Mouse (Mus musculus) CD8-positive naive resting alpha-beta T cell, adult 57 days (primary cell): ENCODE data around the gene 1700061G19Rik. TPM values are rescaled to one million over a fixed set of nuclear protein-coding genes. Genes with fewer than 3 reads are reported as not detected.

ENCODE experiments used
- total RNA-seq: library from RNA; stranded (reverse); gene quantifications from one replicate; pipeline ENCODE4 v1.2.4, GENCODE M21; 2023

1700061G19Rik gene
- total RNA-seq, result 2.1 TPM

GRCm38 (mm10) chr17:56874936-56875651 is at the start of gene 1700061G19Rik:
Gene 1700061G19Rik, plus strand, starts transcription at chr17:56875477.

DNA sequence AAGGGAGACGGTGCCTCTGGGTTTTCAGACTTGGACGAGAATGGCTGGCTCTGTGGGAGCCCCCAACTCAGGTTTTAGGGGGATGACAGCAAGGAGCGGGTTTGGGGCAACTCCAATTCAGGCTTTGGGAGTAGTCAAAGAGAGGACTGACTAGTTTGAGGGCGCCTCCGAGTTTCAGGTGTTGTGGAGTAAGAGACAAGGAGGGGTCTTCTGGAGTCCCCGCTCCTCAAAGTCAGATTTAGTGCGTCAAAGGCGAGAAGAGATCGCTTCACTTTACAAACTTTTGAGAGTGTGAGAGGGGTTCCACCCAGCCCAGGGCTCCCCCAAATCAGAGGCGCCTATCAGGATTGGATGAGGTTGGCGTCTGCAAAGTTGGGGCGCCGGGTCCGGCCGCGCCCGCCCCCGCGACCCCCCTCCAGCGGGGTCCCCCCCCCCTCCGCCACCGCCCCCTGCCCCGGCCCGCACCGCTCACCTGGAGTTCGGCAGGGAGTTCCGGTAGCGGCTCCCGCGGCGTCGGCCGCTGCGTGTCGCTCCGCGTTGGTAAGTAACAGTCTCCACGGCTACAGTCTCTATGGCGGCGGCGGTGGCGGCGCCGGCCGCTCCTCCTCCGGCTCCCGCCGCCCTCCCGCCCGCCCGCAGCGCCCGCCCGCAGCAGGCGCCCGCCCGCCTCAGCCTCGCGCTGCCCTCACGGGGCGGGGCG is 44.7 kb upstream of the 1700061G19Rik start, which contains the start of gene Rfx2:
Rfx2 (minus strand) TSS at position 603 of the 700 bp plus-strand sequence.

GRCm38 (mm10) chr17:56874237-56874636 is 1.0 kb upstream of the 1700061G19Rik start, which contains the start of gene Acsbg2:
Gene Acsbg2, minus strand, starts transcription at chr17:56874447.

GRCm38 (mm10) chr17:56935363-56936131 is 60.3 kb downstream of the 1700061G19Rik start, which contains the start of gene Mllt1:
Gene Mllt1, minus strand, starts transcription at chr17:56935415.

Other genes starting within 250 kb of the 1700061G19Rik start
- gene Lonp1, start 248.6 kb upstream of the 1700061G19Rik start, total RNA-seq, result 47.3 TPM
- not detected for gene Catsperd, start 247.3 kb upstream of the 1700061G19Rik start, total RNA-seq
- 111 TPM for gene Ranbp3, start 202.2 kb upstream of the 1700061G19Rik start, total RNA-seq
- gene Ndufa11, start 157.7 kb upstream of the 1700061G19Rik start, total RNA-seq, result 51.5 TPM
- gene Vmac, start 157.5 kb upstream of the 1700061G19Rik start, total RNA-seq, result 9.6 TPM
- gene Nrtn, start 117.9 kb upstream of the 1700061G19Rik start, total RNA-seq, result not detected
- gene Dus3l, start 110.7 kb upstream of the 1700061G19Rik start, total RNA-seq, result 60.0 TPM
- 2.1 TPM for gene Prr22, start 105.2 kb upstream of the 1700061G19Rik start, total RNA-seq
- 21.6 TPM for gene Rfx2, start 44.5 kb upstream of the 1700061G19Rik start, total RNA-seq
- not detected for gene Acsbg2, start 1.0 kb upstream of the 1700061G19Rik start, total RNA-seq
- gene Mllt1, start 59.9 kb downstream of the 1700061G19Rik start, total RNA-seq, result 49.0 TPM
- not detected for gene Acer1, start 106.6 kb downstream of the 1700061G19Rik start, total RNA-seq
- gene Clpp, start 114.8 kb downstream of the 1700061G19Rik start, total RNA-seq, result 27.6 TPM
- gene Alkbh7, start 121.9 kb downstream of the 1700061G19Rik start, total RNA-seq, result 12.2 TPM
- gene Pspn, start 124.5 kb downstream of the 1700061G19Rik start, total RNA-seq, result not detected
- gene Gtf2f1, start 135.8 kb downstream of the 1700061G19Rik start, total RNA-seq, result 70.0 TPM
- gene Gm17949, start 136.0 kb downstream of the 1700061G19Rik start, total RNA-seq, result not detected
- 116 TPM for gene Khsrp, start 156.0 kb downstream of the 1700061G19Rik start, total RNA-seq
- gene Slc25a41, start 166.2 kb downstream of the 1700061G19Rik start, total RNA-seq, result not detected
- 2.2 TPM for gene Crb3, start 183.6 kb downstream of the 1700061G19Rik start, total RNA-seq
- gene Slc25a23, start 184.4 kb downstream of the 1700061G19Rik start, total RNA-seq, result 22.2 TPM
- 160 TPM for gene Dennd1c, start 203.0 kb downstream of the 1700061G19Rik start, total RNA-seq
- 1.5 TPM for gene Tubb4a, start 212.3 kb downstream of the 1700061G19Rik start, total RNA-seq
- gene Tnfsf9, start 229.8 kb downstream of the 1700061G19Rik start, total RNA-seq, result 0.40 TPM